Mouse (Mus musculus) cerebellum, postnatal 25 days (tissue): ENCODE measurements around the gene Gmpr.

ENCODE experiments used
- DNase-seq, 2 experiments: peaks; one replicate each; pipeline ENCODE4 v3.0.0; 2021; ENCODE audit warnings: mixed read lengths in 2 of 2

Gene Gmpr

DNA sequence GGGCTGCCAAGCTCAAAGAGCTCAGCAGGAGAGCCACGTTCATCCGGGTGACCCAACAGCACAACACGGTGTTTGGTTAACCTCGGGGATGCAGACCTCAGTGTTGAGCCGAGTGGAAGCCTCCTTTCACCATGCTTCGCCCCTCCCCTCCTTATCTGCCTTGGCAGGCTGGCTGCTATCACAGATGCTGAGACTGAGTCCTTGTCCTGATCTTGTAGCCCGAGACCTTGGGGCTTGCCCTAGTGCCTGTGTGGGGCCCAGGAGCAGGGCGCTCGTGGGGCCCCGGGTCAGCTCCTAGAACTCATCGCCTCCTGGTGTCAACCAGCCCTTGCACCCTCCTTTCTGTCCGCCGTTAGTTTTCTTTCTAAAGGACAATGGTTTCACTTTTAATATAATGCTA lies 38.7 kb downstream of the Gmpr start:
- DNase-seq: no peak

GRCm38 (mm10) chr13:45546946-45547345 lies 39.7 kb downstream of the Gmpr start:
- no peak for DNase-seq

- no peak for DNase-seq
Measured at GRCm38 (mm10) chr13:45547549-45547948, 40.3 kb downstream of the Gmpr start.

DNA sequence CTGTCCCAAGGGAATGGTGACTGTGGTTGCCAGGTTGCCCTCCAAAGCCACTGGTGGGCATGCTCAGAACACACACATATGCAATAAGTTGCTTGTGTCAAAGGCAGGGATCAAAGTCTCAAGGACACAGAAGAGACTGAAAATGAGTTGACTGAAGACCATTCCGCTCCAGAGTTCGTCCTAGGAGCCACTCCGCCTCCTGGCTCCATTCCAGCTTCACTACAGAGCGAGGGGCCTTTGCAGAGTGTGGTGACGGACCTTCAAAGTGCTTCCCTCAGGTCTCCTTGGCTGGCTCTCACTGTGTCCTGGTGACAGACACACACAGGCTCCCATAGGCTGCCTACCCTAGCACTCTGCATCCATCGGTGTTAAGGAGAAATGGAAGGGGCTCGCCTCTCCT lies 46.4 kb downstream of the Gmpr start:
- no peak for DNase-seq

DNA sequence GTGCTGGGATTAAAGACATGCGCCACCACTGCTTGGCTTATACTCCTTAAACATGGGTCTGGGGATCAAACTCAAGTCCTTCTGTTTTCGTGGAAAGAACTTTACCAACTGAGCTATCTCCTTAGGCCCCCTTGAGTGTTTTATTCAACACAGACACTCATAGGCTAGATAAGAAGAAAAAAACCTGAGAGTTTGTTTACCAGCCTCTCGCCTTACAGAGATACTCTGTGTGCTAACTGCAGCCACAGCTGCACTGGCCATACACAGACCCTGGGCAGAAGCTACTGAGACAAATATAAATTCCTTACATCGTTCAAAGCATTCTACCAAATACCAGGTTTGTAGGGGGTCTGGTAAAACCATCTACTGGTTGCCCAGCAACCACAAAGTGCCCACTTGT lies 51.1 kb downstream of the Gmpr start:
- DNase-seq: no peak

GRCm38 (mm10) chr13:45559258-45559657 lies 52.0 kb downstream of the Gmpr start:
- DNase-seq: no peak

GRCm38 (mm10) chr13:45560543-45560942 lies 53.3 kb downstream of the Gmpr start:
- peak in 1 of 2 experiments; percentile 60 for DNase-seq

DNA sequence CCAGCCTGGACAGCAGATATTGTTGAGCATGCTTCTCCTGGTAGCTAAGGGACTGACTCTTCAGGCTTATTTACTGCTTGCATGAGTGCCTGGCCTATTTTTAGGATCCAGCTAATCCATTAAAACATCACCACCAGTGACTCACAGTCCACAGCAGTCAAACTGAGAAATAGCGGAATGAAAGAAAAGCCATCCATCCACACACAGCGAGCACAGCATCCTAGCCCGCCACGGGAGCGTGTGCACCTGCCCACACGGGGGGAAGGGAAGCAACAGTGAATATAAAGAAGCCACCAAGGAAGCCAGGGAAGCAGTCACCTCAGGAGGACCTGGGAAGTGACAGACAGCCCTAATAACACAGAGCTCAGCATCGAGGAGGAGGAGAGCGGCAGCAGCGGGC lies 54.8 kb downstream of the Gmpr start:
- no peak for DNase-seq

DNA sequence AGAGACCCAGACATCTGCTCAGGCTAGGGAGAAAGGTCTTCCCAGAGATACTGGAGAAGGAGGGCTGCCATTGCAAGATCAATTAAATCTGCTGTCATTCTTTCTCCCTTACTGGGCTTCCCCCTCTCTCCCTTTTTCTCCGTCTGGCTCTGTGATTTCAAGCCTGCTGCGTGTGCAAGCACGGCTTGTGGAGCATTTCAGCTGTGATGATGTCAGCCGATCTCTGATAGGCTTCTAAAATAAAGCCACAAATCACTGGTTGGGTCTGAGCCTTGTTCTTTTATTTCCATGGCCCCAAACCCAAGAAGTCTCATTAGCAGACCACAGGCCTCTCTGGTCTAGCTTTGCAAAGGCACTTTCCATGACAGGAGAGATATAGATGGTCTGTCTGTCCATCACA lies 57.7 kb downstream of the Gmpr start:
- DNase-seq: no peak

GRCm38 (mm10) chr13:45569932-45570331 lies 62.7 kb downstream of the Gmpr start:
- DNase-seq: peak; percentile 65 to 76

DNA sequence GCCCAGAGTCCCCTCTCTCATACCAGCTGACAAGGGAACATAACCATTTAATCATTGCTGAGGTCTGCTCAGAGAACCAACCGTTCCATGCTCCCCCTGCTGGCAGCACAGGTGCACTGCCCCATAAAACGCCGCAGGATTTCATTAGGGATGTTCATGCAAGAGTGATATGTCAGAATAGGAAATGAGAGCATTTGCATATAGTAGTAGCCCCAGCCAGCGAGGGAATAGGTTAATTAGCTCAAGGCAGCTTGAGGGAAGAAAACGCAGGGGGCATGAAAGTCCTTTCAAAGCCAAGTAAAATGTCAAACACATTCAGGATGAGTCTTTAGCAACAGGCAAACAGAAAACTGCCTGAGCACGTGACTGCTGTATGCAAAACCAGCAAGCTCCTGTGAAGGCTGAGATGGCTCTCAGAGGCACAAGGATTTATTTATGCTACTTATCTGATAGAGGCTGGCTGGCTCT lies 64.6 kb downstream of the Gmpr start:
- DNase-seq: peak; percentile 90 to 92

DNA sequence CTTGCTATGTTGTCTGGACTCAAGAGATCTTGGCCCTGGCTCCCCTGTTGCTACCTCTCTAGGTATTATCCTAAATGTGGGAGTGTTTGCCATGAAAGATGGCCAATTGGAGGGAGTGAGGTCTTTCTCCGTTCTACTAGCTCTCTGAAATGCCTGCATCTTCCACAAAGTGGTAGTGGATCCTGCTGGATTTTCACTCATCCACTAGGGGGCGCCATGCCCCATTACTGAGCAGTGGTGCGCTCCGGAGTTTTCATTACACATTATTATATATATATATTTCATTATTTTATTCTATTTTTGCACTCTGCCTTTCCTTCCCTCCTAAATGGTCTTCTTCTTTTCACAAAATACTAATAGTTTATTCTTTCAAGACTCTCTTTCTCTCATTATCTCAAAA lies 65.5 kb downstream of the Gmpr start:
- peak; percentile 65 to 84 for DNase-seq

DNA sequence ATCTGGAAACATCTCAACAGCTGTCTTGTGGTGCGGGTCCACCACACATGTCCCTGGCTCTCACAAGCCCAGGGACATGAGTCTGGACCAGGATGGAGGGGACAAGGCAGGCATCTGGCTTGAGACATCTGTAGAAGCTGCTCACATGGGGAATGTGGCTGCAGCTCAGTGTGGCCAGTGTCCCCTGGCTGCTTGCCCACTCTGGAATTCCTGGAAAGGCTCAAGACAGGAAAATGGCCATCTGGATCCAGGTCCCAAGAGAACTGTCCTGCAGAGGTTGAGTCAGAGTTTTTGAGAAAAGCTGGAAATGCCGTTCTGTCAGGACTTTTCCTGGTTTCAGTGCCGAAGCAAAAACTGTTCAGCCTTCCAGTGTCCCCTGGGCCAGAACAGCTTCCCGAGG lies 68.9 kb downstream of the Gmpr start:
- DNase-seq: no peak

- DNase-seq: no peak
Measured at GRCm38 (mm10) chr13:45577366-45577765, 70.1 kb downstream of the Gmpr start.

DNA sequence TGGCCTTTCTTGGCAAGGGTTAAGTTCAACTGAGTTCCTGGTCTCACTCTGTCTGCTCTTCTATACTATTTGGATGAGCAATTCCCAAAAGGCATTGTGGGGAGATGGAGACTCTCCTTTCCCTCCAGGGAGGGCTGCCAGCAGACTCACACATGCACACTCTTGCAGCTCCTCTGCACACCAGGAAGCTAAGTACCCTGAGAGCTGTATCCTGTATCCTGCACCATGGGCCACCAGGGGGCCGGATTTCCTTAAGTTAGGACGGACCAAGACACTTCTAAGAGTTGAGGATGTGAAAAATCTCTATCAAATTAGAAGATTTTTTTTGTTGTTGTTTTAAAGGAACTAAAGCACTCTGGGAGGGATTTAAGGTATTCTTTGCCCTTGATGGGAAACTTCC lies 70.5 kb downstream of the Gmpr start:
- no peak for DNase-seq

DNA sequence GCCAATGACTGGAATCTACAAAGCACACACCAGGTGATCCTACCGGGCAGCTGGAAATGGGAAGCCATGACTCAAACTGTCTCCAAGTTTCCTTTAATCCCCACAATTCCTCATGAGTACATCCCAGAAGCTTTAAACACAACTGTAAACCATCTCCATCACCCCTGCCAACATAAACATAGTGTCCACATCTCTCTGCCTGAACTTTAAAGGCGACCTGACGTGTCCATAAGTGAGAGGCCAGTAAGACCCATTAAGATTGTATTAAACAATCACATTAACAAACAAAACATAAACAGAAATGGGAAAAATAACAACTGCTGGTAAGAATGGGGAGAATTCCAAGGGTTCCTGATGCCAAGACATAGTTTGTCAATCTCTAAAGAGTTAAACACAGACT lies 72.5 kb downstream of the Gmpr start:
- DNase-seq: no peak

GRCm38 (mm10) chr13:45582294-45582693 lies 75.0 kb downstream of the Gmpr start:
- DNase-seq: no peak

DNA sequence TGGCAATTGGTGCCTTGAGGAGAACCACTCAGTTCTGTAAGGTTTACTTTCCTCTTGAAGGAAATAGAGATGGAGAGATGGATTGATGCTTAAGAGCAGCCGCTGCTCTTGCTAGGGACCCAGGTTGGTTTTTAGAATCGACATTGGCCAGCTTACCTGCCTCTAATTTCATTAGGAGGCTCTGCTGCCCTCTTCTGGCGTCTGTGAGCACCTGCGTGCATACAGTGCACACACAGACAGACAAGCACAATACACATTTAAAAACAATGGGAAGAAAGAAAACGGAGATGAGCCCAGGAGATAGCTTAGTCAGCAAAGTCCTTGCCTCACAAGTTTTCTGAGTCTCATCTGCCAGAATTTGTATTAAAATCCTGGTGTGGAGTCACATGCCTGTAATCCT lies 75.8 kb downstream of the Gmpr start:
- no peak for DNase-seq

GRCm38 (mm10) chr13:45590898-45591297 lies 83.7 kb downstream of the Gmpr start:
- DNase-seq: no peak

- no peak for DNase-seq
Measured at GRCm38 (mm10) chr13:45593914-45594313, 86.7 kb downstream of the Gmpr start.

DNA sequence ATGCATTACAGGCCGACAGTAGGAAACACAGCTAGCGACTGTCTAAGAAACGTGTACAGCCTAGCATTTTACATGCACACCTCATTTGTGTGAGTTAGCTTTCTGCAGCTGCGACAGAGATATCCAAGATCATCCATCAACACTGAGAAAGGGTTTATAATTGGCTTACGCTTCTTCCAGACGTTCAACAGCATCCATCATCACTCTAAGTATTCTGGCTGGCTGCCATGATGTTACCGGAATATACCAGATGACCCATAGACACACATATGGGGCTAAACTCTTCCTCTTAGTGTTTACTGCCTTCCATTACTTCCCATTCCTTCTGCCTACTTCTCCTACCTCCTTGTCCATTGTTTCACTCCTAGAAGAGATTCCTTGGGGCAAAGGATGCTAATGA lies 88.2 kb downstream of the Gmpr start:
- DNase-seq: no peak

- DNase-seq: no peak
Measured at GRCm38 (mm10) chr13:45599831-45600230, 92.6 kb downstream of the Gmpr start.

GRCm38 (mm10) chr13:45600443-45600842 lies 93.2 kb downstream of the Gmpr start:
- no peak for DNase-seq
